Mouse (Mus musculus) liver, adult 2 months (tissue): ENCODE data around the gene 4930524B15Rik.

Source experiments
- CTCF ChIP-seq: fragments of 200-500 bp; IDR thresholded peaks from 2 replicates; pipeline ENCODE4 v1.5.1; 2011; ENCODE audit warnings: low read depth, low read length, control low read depth
- POLR2A ChIP-seq: fragments of 200-500 bp; IDR thresholded peaks from 2 replicates; pipeline ENCODE4 v1.6.1; 2011; ENCODE audit warnings: low read length, control low read depth; ENCODE audit not compliant: insufficient read depth; ENCODE audit errors: extremely low read depth

GRCm38 (mm10) chr11:32013014-32013427 lies 47.6 kb downstream of the 4930524B15Rik start:
- no peak for TF ChIP-seq POLR2A
- TF ChIP-seq CTCF = no peak
